Mouse (Mus musculus): ENCODE measurements around the gene Exoc6.

DNA sequence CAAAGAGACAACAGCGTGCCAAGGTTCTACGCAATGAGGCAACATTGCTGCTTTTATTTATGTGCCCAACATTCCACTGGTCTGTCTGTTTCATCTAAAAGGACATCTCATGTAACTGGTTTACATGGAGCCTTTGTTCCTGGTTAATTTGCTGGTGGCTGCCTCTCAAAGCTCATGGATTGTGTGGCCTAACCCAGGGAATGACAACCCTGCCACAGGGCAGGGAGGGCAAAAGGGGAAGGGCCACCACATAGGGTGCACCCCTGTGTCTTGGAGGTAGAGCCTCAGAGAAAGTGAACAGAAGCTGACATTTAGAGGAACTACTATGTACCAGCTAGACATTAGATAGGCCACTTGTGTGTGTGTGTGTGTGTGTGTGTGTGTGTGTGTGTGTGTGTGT is 177.1 kb downstream of the Exoc6 start:
- TF ChIP-seq CTCF (IDR thresholded peaks at IDR 0.05; ENCODE audit: low read depth) (no peak), EP300 (IDR thresholded peaks at IDR 0.05; ENCODE audit: low read depth) (no peak)
